Mouse (Mus musculus) ES-Bruce4 (cell line): Measurements from ENCODE around the gene Zfp768.

Experiments
- CTCF ChIP-seq: IDR thresholded peaks from one replicate; pipeline ENCODE4 v1.8.1; 2011; ENCODE audit warnings: low read depth, low read length
- EP300 ChIP-seq: IDR thresholded peaks from 2 replicates; pipeline ENCODE4 v1.6.1; 2011; ENCODE audit warnings: low read depth, low read length; ENCODE audit not compliant: insufficient read depth
- POLR2A ChIP-seq: IDR thresholded peaks from one replicate; pipeline ENCODE4 v1.8.1; 2011; ENCODE audit warnings: low read length; ENCODE audit not compliant: insufficient read depth

DNA sequence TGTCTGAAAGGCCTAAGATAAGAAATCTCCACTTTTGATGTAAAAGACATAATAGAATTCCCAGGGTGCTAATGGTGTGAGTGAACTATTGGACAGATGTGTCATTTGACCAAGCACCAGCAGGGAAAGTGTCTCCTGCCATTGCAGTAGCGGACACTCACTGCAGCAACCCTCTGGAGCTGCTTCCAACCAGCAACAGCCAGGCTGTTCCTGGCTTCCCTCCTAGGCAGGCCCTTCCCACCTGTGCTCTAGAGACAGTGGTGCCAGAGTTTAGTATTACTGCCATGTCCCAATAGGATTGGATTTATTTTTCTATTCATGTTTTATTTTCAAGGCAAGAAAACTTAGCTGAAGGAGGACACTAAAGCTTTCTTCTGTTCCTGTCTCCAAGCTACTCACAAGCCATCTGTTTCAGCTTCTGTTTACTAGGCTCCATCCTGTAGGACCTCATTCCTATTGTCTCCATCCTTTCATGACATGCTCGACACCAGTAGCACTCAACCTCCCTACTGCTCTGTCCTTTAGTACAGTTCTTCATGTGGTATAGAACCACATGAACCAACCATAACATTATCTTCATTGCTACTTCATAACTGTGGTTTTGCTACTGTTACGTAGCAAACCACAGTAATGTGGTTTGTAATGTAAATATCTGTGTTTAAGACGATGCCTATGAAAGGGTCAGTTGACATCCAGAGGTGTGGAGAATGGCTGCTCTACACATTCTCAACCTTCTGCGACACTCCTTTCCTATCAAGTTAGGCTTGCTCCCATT lies 6.0 kb upstream of the Zfp768 start:
- TF ChIP-seq POLR2A (no peak), CTCF (no peak), EP300 (no peak)
